Mouse (Mus musculus) megakaryocyte, adult 5-6 weeks (primary cell): ENCODE data around the gene Rere. TPM values are rescaled to one million over a fixed set of nuclear protein-coding genes. Genes with fewer than 3 reads are reported as not detected.
A peak's percentile ranks its signal among the peaks of the same experiment; 100 is the strongest.

ENCODE experiments used
- ATAC-seq: 2 replicates; pipeline ENCODE4 v1.8.0; 2016; ENCODE audit warnings: mild to moderate bottlenecking, inconsistent platforms; ENCODE audit not compliant: poor library complexity, severe bottlenecking
- total RNA-seq, 2 experiments: library from RNA; stranded (forward) in 1 of 2; stranded (reverse) in 1 of 2; fragments of 153-499, 151-499 nt in 1 of 2; fragments of 221-1000, 200-1000 nt in 1 of 2; gene quantifications; 2 replicates each; pipeline versions ENCODE4 v1.2.3 to v1.2.4; 2015 to 2017

The Rere gene
- total RNA-seq, 2 experiments from 2014 or later: 16.3 to 65.8 TPM

- ATAC-seq: peak; percentile 60
Observed at GRCm38 (mm10) chr4:150568318-150569134, 287.1 kb downstream of the Rere start.

- ATAC-seq: peak; percentile 44
Observed at GRCm38 (mm10) chr4:150569135-150569833, 287.8 kb downstream of the Rere start.

DNA sequence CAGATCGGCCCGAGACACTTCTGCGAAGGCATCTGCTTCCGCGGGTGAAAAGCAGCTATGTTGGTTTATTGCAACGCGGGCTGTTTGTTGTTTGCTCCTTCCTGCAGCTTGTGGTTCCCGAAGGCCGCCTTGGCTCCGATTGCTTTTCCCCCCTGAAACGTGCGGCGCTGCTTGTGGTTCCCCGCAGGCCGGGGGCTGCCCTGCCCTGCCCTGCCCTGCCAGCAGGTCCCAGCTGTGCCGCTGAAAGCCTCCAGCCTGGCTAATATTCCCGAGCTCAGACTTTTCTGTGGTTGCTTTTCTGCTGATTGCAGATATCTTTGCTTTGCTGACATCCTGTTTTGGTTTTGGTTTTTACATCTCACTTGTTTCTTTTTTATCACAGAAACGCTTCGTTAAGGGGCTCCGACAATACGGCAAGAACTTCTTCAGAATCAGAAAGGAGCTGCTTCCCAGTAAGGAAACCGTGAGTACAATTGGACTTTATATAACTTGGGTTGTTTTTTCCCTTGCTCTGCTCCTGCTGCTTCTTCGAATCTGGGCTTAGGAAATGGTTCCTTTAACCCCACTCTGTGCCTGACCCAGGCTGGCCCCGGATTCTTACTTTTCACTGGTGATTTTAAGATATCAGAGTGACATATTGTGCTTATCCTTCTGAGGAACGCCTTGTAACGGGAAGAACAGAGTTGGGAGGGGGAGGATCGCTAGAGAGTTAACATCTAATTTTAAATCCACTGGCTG, 288.6 kb downstream of the Rere start:
- ATAC-seq: peak; percentile 12; the same call in 1 of the 2 replicates

DNA sequence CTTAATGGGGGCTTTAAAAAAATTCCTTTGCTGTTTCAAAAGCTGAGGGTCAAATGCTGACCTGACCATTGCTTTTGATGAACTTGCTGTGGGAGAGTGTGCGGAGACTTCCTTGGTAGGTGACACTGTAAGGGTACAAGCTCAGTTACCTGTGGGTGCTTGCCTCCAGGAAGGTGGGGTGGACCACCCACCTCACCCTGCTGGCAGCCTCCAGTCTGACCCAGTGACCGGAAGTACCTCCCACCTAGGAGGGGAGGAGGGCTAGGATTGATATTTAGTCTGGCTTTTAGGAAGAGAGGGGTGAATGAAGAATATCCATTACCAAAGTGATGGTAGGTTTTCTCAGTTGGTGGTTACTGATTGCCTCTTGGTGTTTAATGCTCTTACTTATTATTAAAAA, 289.3 kb downstream of the Rere start:
- ATAC-seq: no peak

GRCm38 (mm10) chr4:150572104-150572691, 290.8 kb downstream of the Rere start:
- ATAC-seq: no peak

DNA sequence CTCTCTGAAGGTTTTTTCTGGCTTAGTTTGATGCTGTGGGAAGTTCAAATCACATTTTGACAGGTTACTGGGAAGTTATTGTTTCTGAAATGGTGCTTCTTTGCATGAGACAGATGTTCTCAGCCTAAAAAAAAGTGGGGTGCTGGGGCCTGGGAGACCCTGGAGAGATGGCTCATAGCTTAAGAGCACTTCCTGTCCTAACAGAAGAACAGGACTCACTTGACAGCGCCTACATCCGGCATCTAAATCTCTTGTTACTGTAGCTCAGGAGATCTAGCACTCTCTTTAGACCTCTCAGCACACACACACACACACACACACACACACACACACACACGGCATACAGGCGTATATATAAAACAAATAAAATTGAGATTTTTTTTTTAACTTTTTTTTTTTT, 291.5 kb downstream of the Rere start:
- no peak for ATAC-seq

- no peak for ATAC-seq
Observed at GRCm38 (mm10) chr4:150575363-150576092, 294.1 kb downstream of the Rere start.

- ATAC-seq: no peak
Observed at GRCm38 (mm10) chr4:150576339-150576738, 294.9 kb downstream of the Rere start.

DNA sequence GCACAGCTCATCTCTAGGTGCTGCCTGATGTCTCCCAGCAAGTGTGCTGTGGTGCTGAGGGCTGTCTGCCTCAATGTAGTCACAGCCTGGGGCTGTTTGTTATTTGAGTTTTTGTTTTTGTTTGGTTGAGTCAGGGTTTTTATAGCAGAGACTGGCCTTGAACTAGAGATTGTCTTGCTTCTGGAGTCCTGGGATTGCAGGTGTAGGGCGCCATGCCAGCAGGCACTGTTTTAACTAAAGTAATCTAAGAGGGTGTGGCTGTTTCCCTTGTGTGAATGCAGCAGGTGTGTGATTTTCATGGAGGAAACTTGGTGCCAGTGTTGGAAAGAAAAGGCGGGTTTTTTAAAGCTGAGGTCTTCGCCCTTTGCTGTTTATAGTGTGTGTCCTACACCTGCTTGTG, 296.6 kb downstream of the Rere start:
- ATAC-seq: no peak

DNA sequence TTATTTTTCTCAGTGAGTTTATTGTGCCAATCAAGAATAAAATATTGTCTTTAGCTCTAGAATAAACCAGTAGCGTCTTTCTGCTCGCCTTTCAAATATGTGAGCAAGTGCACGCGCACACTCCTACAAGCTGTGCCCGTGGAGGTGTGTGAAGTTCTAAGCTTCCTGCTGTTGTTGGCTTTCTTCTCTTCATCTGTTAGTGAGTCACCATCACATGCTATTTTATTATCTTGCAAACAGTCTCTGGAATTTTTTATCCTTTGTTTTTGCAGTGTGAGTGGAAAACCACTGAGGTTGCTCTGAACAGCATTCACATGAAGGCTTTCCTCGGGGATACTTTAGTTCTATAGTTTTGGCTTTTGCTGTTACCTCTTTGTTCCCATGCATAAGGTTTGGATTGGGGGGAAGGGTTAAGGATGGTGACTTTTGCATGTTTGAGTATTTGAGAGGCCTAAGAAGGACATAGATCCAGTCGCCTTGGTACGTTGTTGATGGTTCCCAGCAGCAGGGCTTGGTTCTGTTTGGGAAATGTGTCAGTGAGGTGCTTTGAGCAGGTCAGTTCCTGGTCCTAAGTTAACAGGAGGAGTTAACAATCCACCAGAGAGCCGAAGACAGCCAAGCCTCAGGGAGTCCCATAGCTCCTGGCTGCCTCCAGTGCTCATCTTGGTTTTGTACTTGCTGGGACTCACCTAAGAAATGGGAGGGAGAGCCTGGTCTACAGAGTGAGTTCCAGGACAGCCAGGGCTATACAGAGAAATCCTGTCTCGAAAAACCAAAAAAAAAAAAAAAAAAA, 300.7 kb downstream of the Rere start:
- ATAC-seq: no peak

DNA sequence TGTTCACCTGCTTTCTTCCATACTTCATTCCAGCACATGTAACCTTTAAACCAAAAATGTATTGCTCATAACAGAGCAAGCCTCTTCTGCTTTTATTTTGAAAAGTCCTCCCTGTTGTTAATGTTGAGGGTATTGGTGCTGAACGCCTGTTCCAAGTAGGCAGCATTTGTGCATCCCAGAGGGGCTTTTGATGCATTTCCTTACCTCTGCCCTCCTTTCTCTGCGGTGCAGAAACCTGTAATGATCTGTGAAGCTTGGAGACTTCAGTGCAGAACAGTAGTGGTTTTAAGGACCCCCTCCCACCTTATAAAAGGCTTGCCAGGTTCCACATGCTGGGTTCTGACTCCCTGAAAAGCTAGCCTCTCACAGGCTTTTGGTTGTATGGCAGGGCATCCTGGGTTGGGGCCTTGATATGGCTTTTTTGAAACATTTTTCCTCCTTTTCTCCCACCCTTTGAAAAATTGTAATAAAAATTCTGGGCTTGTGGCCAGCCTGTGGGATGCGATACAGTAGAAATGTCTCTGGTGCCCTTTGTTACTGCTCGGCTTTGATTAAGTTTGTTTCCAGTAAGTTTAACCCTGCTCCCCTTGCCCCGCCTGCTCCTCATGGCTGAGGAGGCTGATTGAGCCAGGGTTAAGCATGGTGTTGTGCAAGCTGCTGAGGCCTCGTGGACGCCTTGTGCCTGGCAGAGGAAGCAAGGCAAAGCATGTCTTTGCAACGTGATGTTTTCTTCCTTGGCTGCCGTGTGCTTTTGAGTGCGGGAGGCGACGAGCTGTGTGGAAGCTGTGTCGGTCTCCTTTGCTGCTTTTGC, 301.7 kb downstream of the Rere start:
- peak; percentile 96 for ATAC-seq

DNA sequence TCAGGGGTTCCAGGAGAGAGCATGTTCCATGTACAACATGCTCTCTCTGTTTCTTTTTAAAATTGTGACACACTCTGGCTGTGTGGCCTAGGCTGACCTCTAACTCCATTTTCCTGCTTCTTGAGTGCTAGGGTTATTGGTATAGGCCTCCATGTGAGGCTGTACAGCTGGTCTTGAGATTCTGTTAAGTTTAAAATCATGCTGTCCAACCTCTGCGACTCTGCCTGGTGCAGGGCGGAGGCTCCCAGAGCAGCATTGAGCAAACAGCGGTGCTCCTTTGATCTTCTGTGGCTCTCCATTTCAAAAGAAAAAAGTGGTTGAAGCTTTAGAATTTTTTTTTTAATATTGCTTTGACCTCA, 302.3 kb downstream of the Rere start:
- ATAC-seq: peak; percentile 14; the same call in 1 of the 2 replicates

- no peak for ATAC-seq
Observed at GRCm38 (mm10) chr4:150585800-150586199, 304.4 kb downstream of the Rere start.

DNA sequence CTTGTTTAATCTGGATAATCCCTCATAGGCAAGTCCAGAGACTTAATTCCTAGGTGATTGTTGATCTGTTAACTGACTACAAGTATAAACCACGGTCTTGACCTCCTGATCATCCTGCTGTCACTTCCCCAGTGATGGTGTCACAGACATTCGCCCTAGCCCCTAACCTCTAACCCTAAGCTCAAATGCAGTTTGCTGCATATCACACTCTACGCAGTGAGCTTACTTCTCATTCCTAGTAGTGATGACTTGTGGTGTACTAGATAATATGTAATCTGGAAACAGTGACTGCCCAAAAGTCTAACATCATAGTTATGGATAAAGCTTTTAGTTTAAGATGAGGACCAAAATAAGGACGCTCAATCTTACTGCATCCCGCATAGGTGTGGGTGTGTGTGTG, 304.8 kb downstream of the Rere start:
- no peak for ATAC-seq

DNA sequence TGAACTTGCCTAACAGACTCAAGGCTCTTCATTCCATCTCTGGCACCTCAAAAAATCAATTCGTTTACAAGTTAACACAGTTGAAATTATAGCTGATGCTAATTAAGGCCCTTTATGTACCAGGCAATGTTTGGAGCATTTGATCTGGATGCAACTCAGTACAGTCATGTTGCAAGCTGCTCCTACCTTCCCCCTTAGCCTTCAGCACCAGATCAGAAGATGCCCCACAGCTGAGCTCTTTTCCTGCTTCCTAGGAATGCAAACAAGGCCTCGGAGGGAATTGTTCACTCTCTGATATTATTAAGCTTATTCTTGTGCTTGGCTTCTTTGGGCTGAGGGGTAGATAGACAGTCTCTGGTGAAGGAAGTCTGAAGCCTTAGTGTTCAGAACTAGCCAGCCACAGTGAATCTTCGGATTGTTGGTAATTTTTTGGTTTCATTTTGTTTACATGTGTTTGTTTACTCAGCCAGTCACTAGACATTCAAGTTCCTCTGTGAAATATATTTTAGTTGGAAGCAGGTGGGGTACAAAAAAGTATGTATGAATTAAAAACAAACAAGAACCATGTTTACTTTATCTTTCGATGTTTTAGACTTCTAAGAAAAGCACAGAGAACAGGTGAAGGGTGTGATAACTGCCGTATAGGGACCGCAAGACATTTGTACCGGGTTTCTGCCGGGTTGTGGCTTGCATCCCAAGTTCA, 306.3 kb downstream of the Rere start:
- no peak for ATAC-seq

- no peak for ATAC-seq
Observed at GRCm38 (mm10) chr4:150588300-150588621, 306.8 kb downstream of the Rere start.

DNA sequence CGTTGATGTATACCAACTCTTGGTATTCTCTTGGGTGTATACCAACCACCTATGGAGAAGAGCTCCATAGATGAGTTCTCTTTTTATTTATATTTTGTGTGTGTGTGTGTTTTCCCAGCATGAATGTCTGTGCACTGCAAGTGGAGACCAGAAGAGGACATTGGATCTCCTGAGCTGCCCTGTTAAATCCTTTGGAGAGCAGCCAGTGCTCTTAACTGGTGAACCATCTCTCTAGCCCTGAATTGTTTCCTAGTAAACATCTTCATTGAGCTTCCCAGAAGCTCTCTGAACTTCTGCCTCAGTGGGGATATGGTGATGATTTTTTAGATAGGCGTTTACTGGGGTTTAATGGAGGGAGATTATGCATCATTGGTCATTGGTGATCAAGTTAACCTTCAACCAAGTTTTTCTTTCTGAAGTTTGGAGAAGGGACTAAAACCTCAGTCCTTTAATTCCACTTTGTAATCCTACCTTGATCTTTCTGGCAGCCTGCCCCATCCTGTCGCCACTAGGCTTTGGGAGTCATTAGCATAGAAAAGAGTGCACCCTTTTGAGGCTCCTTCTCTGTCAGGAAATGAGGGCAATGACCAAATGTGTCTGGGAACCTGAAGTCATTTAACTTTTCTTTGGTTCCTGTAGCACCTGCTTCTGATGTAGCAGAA, 309.3 kb downstream of the Rere start:
- ATAC-seq: no peak

GRCm38 (mm10) chr4:150591602-150592001, 310.2 kb downstream of the Rere start:
- no peak for ATAC-seq
